Mouse (Mus musculus) E14TG2a.4 (cell line): ENCODE results near the gene Pdzrn3.

Experiments
- CTCF ChIP-seq: conservative IDR thresholded peaks from 2 replicates; pipeline ENCODE4 v1.5.1; 2014; ENCODE audit warnings: low read length
- NANOG ChIP-seq: IDR thresholded peaks from 2 replicates; pipeline ENCODE4 v1.6.1; 2014; ENCODE audit warnings: borderline replicate concordance, low read length, mixed read lengths

DNA sequence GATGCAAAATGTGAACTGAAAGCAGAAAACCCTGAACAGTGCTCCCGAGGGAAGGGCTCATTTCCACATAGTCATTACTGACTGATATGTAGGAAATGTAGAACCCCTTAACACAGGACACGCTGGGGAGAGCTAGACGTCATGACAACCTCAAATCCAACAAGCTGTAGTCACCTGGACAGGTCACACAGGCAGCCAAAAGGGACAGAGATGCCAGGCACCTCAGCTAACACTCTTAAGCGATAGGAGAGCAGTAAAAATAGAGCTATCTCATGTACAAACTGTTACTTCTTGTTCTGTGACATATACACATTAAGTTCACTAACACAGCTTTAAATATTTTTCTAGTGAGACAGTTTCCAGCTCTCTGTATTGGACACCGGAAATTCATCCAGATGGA is 15.0 kb downstream of the Pdzrn3 start:
- no peak for TF ChIP-seq NANOG
- no peak for TF ChIP-seq CTCF
